ENCODE assay signal across 12 mouse cellular contexts in genomic region chr8:49461724-49462473, GRCm38 (mm10).
DNase-seq lines count a peak whose midpoint lies in the region; ATAC-seq lines count a peak whose summit lies in the region.
"Had no signal": no experiment of that assay in that cellular context is flagged by ENCODE, and none has a peak within 500 bp of the region (broad histone marks: within the 10 kb centered on the region; RNA-seq: fewer than 3 reads in every experiment).

No protein-coding gene starts in this region.

- no peaks in the 10 kb centered on the region for H3K9me3 ChIP-seq in hindbrain, embryonic 11.5 days (ENCODE audit: control insufficient read depth, low read length)
- no peaks in the 10 kb centered on the region for H3K9me3 ChIP-seq in midbrain, embryonic 12.5 days

- no peak overlapping the region for H3K4me3 ChIP-seq in hindbrain, embryonic 11.5 days (ENCODE audit: low read depth, low read length)
- peak overlapping the region; percentile 8; the same call in 1 of the 2 replicates for H3K4me3 ChIP-seq in midbrain, embryonic 12.5 days
- H3K4me3 ChIP-seq: liver, embryonic 13.5 days had no signal

- H3K27ac ChIP-seq in hindbrain, embryonic 11.5 days (ENCODE audit: low read depth, low read length): 0 out of 2 replicates have a peak overlapping the region, but pooled peaks have one; percentile 8
- peak overlapping the region; percentile 61 for H3K27ac ChIP-seq in midbrain, embryonic 12.5 days (replicated peaks)
- H3K27ac ChIP-seq: liver, embryonic 13.5 days had no signal

- ATAC-seq in hindbrain, embryonic 11.5 days (ENCODE audit: low FRiP score): peak; percentile 81
- ATAC-seq in midbrain, embryonic 12.5 days (ENCODE audit: low FRiP score, low read depth): peak; percentile 87

- no peak overlapping the region for H3K9ac ChIP-seq in hindbrain, embryonic 11.5 days (ENCODE audit: low read depth, low read length)
- no peak overlapping the region for H3K9ac ChIP-seq in midbrain, embryonic 12.5 days (replicated peaks)
- H3K9ac ChIP-seq: liver, embryonic 13.5 days had no signal

- no peaks in the 10 kb centered on the region for H3K36me3 ChIP-seq in hindbrain, embryonic 11.5 days (ENCODE audit: control insufficient read depth, insufficient read depth, low read length)
- H3K36me3 ChIP-seq in midbrain, embryonic 12.5 days: no peaks in the 10 kb centered on the region
- H3K36me3 ChIP-seq: liver, embryonic 13.5 days had no signal

- H3K4me1 ChIP-seq in hindbrain, embryonic 11.5 days (replicated peaks; ENCODE audit: control insufficient read depth, insufficient read depth, low read length): no peaks in the 10 kb centered on the region
- H3K4me1 ChIP-seq in midbrain, embryonic 12.5 days: peaks cover 22% of the 10 kb centered on the region
- H3K4me1 ChIP-seq: liver, embryonic 13.5 days had no signal

- peak; percentile 20 for DNase-seq in R1 (ENCODE audit: low read depth, low spot score)
- peak; percentile 59 for DNase-seq in embryo, embryonic 9.5 days (ENCODE audit: extremely low spot score)
- peak; percentile 59 for DNase-seq in hindbrain, embryonic 11.5 days (ENCODE audit: low spot score)
- no peak for DNase-seq in spleen, adult 12 weeks (ENCODE audit: low spot score)
- DNase-seq in left cerebral cortex, adult 8-10 months (ENCODE audit: low spot score in 2 of 2): no peak
- DNase-seq in urinary bladder, postnatal 36 days (ENCODE audit: low spot score in 2 of 2): no peak
- no peak for DNase-seq in adrenal gland, postnatal 25 days
- DNase-seq: cerebellum, adult 18-20 months; kidney, postnatal 36 days; liver, embryonic 13.5 days; thymus, postnatal 14 days had no signal

- H3K27me3 ChIP-seq in hindbrain, embryonic 11.5 days (ENCODE audit: control insufficient read depth, insufficient read depth, low read length): no peaks in the 10 kb centered on the region
- no peaks in the 10 kb centered on the region for H3K27me3 ChIP-seq in midbrain, embryonic 12.5 days
- H3K27me3 ChIP-seq: liver, embryonic 13.5 days had no signal

- WGBS in hindbrain, embryonic 11.5 days: 24% methylated on average over 16 of the region's 16 CpGs
- 14% methylated on average over 16 of the region's 16 CpGs for WGBS in midbrain, embryonic 12.5 days

- H3K4me2 ChIP-seq in hindbrain, embryonic 11.5 days (replicated peaks; ENCODE audit: low read depth, low read length): no peak overlapping the region; the same call in 1 of the 2 replicates
- H3K4me2 ChIP-seq in midbrain, embryonic 12.5 days (replicated peaks): peak overlapping the region; percentile 40
- H3K4me2 ChIP-seq: liver, embryonic 13.5 days had no signal

Comparison
In these comparisons a context has a peak if more than half of its experiments do, and no peak if none do; other contexts are left out.
1. DNase-seq: peak in R1 (single experiment), embryo, embryonic 9.5 days (single experiment) and hindbrain, embryonic 11.5 days (single experiment); none in spleen, adult 12 weeks (single experiment), left cerebral cortex, adult 8-10 months (0 of 2), urinary bladder, postnatal 36 days (0 of 2) and adrenal gland, postnatal 25 days (single experiment).